Mouse (Mus musculus): ENCODE results near the gene Cfap57.
"Not testable (repeated sequence)": the region's sequence is repeated elsewhere in the genome, so short reads cannot be mapped to it uniquely, and the experiment has no call there.

Gene Cfap57

DNA sequence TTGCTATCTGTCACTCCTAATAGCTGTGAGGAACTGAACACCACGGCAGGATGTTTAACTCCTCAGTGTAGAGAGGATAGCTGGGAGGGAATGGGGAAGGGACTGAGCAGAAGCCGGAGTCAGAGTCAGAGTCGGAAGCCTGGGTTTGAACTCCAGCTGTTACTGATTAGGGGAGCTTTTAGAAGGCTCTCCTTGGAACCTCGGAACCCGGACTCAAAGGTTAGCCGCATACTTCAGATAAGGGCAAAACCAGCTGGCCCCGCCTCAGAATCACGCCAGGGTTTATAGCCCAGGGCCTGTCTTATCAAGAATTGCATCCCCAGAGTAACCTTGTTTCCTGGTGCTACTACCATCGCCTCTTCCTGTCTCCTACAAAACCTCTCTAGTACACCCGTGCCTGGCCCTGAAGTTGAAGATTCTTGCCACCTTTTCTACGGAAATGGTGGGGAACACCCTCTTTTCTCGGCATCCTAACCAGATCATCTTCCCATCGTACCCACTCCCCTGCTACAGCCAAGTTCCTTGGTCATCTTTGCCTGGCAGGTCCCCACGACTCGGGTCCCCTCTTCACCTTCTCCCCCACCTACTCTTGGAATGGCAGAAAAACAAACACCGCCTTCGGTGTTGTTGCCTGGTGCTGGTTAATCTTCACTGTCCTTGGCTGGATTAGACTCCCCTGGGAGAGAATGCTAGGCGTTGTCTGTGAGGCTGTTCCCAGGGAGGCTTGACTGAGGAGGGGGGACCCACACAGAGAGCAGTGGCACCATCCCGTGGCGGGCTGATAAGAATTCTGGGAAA, 103.7 kb downstream of the Cfap57 start:
- no peak for DNase-seq

DNA sequence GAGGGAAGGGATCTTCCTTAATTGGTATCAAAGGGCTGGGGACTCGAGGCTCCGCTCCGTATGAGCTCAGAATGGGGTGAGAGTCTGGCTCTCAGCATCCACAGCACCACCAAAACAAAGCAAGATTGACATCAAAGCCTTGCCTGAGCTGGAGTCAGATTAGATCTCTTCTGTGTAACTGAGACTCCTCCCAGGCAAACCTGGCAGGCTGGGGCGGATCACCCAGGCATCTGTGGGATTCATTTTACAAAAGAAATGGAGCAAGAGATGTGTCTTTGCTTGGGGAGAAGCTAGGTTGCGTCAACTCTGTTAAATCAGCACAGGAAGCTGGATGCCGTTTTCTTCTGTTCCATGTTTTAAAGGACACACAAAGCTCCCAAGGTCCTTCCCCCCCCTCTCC, 111.5 kb downstream of the Cfap57 start:
- no peak for DNase-seq

DNA sequence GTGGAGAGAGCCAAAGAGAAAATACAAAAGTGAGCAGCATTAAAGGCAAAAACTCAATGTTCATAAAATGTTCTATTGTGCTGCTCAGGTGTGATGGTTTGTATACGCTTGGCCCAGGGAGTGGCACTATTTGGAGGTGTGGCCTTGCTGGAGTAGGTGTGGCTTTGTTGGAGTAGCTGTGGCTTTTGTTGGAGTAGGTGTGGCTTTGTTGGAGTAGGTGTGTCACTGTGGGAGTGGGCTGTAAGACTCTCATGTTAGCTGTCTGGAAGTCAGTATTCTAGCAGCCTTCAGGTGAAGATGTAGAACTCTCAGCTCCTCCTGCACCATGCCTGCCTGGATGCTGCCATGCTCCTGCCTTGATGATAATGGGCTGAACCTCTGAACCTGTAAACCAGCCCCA, 113.4 kb downstream of the Cfap57 start:
- not testable (repeated sequence) for DNase-seq

DNA sequence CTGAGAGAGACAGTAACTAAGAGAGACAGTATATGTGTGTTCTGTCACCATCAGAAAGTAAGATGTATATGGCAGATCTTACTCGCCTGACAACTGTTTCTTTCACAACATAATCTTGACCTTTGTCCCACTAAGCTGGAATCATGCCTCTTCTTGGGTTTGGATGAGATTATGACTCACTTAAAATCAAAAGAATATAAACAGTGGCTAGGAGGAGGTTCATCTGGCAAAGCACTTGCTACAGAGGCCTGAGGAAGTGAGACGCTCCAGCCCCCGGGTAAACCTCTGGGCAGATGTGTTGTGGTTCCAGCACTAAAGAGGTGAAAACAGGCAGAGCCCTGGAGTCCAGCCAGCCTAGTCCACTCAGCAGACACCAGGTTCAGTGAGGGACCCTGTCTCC, 115.0 kb downstream of the Cfap57 start:
- DNase-seq = no peak
